In the genomic region with DNA sequence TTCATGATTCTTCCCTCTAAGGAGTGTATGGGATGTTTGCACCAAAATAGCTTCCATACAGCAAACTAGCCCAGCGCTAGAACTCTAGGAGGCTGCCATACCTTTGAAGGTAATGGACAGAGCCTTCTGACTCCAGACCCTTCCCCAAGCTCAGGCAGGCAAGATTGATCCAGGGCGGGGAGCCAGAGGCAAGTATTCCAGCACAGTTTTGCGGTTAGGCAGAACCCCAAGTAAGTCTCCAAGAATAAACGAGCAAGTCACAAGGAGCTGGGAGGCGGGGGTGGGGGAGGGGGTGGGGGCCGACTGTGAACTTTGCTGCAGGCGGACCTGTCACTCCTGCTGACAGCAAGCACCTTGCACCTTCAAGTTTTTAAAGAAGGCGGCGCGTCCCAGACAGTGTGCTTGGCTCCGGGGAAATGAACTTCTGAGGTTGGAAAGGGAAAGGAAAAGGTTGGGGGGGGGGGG, we compare ENCODE assay signal across 8 mouse cellular contexts. TPM values are rescaled to one million over a fixed set of nuclear protein-coding genes. Genes with fewer than 3 reads are reported as not detected.
DNase-seq lines count a peak whose midpoint lies in the region; ATAC-seq lines count a peak whose summit lies in the region.

No protein-coding gene starts in this region.

- H3K4me3 ChIP-seq in megakaryocyte, embryonic 14.5 days (replicated peaks) = peak overlapping the region; percentile 88
- H3K4me3 ChIP-seq in lung, embryonic 16.5 days (ENCODE audit: low read length) = peak overlapping the region; percentile 60

- DNase-seq in fibroblast of lung, adult 2 months (ENCODE audit: low read depth) = peak; percentile 33
- peak; percentile 39 to 43 for DNase-seq in heart, postnatal 10 days
- no peak for DNase-seq in frontal cortex, postnatal 25 days (ENCODE audit: low spot score in 2 of 2)
- DNase-seq in urinary bladder, postnatal 4 days (ENCODE audit: low spot score in 2 of 2) = no peak
- no peak for DNase-seq in kidney, adult 9 months

- WGBS in lung, embryonic 16.5 days = 12% methylated on average over 11 of the region's 11 CpGs

- intact Hi-C loops in heart, postnatal 10 days (cut with DNase I) = loop anchor here (2.0 to 5.0 kb wide), 2 partner anchors 98 to 157 kb away; no protein-coding TSS in a partner anchor

- H3K4me1 ChIP-seq in megakaryocyte, embryonic 14.5 days = peaks cover 14% of the 10 kb centered on the region
- H3K4me1 ChIP-seq in lung, embryonic 16.5 days (replicated peaks; ENCODE audit: control insufficient read depth, insufficient read depth, low read length) = peaks cover 20% of the 10 kb centered on the region

- H3K9me3 ChIP-seq in megakaryocyte, embryonic 14.5 days = no peaks in the 10 kb centered on the region
- H3K9me3 ChIP-seq in lung, embryonic 16.5 days (ENCODE audit: control insufficient read depth, low read length) = no peaks in the 10 kb centered on the region

- peaks cover 42% of the 10 kb centered on the region for H3K36me3 ChIP-seq in megakaryocyte, embryonic 14.5 days (replicated peaks; ENCODE audit: low read length)
- 0 out of 2 replicates have a peak, but pooled peaks cover 4% of the 10 kb centered on the region for H3K36me3 ChIP-seq in lung, embryonic 16.5 days (ENCODE audit: control insufficient read depth, insufficient read depth, low read length)

- peak overlapping the region; percentile 71 for H3K9ac ChIP-seq in lung, embryonic 16.5 days (ENCODE audit: low read length)

- ATAC-seq in megakaryocyte, adult 5-6 weeks (ENCODE audit: poor library complexity, severe bottlenecking) = no peak
- ATAC-seq in lung, embryonic 16.5 days (ENCODE audit: low read depth) = peak; percentile 58; the same call in 1 of the 2 replicates

- H3K27me3 ChIP-seq in megakaryocyte, embryonic 14.5 days (replicated peaks) = no peaks in the 10 kb centered on the region
- no peaks in the 10 kb centered on the region for H3K27me3 ChIP-seq in lung, embryonic 16.5 days (ENCODE audit: control insufficient read depth, insufficient read depth, low read depth, low read length)

- peak overlapping the region; percentile 87 for H3K4me2 ChIP-seq in lung, embryonic 16.5 days (ENCODE audit: low read depth, low read length)

- H3K27ac ChIP-seq in lung, embryonic 16.5 days (ENCODE audit: low read length) = peak overlapping the region; percentile 93

RNA-seq across cellular contexts. Expression of a gene that starts 0.7 kb away (rescaled TPM):
- 0.02 TPM in 1 of 2 replicates, not detected in the other for polyA plus RNA-seq in megakaryocyte, embryonic 14.5 days (2012; ENCODE audit: insufficient read depth, low replicate concordance)
- 0.07 and 0.11 TPM in 2 replicates for total RNA-seq in megakaryocyte, adult 5-6 weeks (2015)
- 0.11 and 0.20 TPM in 2 replicates for total RNA-seq in megakaryocyte, adult 5-6 weeks (2017)
- total RNA-seq in heart, postnatal 10 days (2021) = 100 to 1,000 TPM; 118 to 123 TPM
- 0.36 and 0.64 TPM in 2 replicates for polyA plus RNA-seq in lung, embryonic 16.5 days (2015; fragmentation: Nextera tagmentation; extraction: Ambion mirVana)

RNA-seq across cellular contexts. Expression of a gene that starts 48.3 kb away (rescaled TPM):
- 8.1 and 13.5 TPM in 2 replicates for polyA plus RNA-seq in megakaryocyte, embryonic 14.5 days (2012; ENCODE audit: insufficient read depth, low replicate concordance)
- total RNA-seq in megakaryocyte, adult 5-6 weeks (2015) = 128 and 133 TPM in 2 replicates
- total RNA-seq in megakaryocyte, adult 5-6 weeks (2017) = 63.9 and 93.1 TPM in 2 replicates
- total RNA-seq in heart, postnatal 10 days (2021) = 10 to 100 TPM; 24.0 to 25.8 TPM
- 52.6 and 55.4 TPM in 2 replicates for polyA plus RNA-seq in lung, embryonic 16.5 days (2015; fragmentation: Nextera tagmentation; extraction: Ambion mirVana)

Comparison
In these comparisons a context has a peak if more than half of its experiments do, and no peak if none do; other contexts are left out.
1. DNase-seq: peak in fibroblast of lung, adult 2 months (single experiment) and heart, postnatal 10 days (2 of 2); none in frontal cortex, postnatal 25 days (0 of 2), urinary bladder, postnatal 4 days (0 of 2) and kidney, adult 9 months (single experiment).
2. RNA of a gene that starts 0.7 kb away (total RNA-seq): 118 to 123 TPM in heart, postnatal 10 days; 0.07 to 0.20 TPM in megakaryocyte, adult 5-6 weeks; every median in the first group is over 10 times any median in the second.